Mouse (Mus musculus) ES-E14 (cell line): Measurements from ENCODE around the gene Tulp1.

Experiments used
- CHD2 ChIP-seq: IDR thresholded peaks from 2 replicates; pipeline ENCODE4 v1.6.1; 2014; ENCODE audit warnings: mild to moderate bottlenecking, low read depth, low read length, inconsistent platforms
- HCFC1 ChIP-seq: IDR thresholded peaks from 2 replicates; pipeline ENCODE4 v1.6.1; 2012; ENCODE audit warnings: low read length, inconsistent platforms, borderline replicate concordance; ENCODE audit not compliant: insufficient read depth
- ZC3H11A ChIP-seq: IDR thresholded peaks from 2 replicates; pipeline ENCODE4 v1.6.1; 2012; ENCODE audit warnings: low read depth, mild to moderate bottlenecking, inconsistent platforms, low read length, borderline replicate concordance
- ZNF384 ChIP-seq: IDR thresholded peaks from 2 replicates; pipeline ENCODE4 v1.6.1; 2012; ENCODE audit warnings: low read depth, low read length, inconsistent platforms

- no peak for TF ChIP-seq ZC3H11A
- no peak for TF ChIP-seq HCFC1
- TF ChIP-seq ZNF384, result no peak
- TF ChIP-seq CHD2, result no peak
Observed at GRCm38 (mm10) chr17:28344050-28344607, 20.9 kb downstream of the Tulp1 start.
